Mouse (Mus musculus): Measurements from ENCODE around the gene Tmem185a. TPM values are rescaled to one million over a fixed set of nuclear protein-coding genes. Genes with fewer than 3 reads are reported as not detected.
"Not testable (repeated sequence)": the region's sequence is repeated elsewhere in the genome, so short reads cannot be mapped to it uniquely, and the experiment has no call there.

Gene Tmem185a
- total RNA-seq (2021): 10 to 100 TPM; 22.9 to 23.8 TPM

- peak; percentile 86 for DNase-seq
These were observed at the start of gene Tmem185a for GRCm38 (mm10) chrX:70476792-70477776. Gene Tmem185a, minus strand, starts transcription at chrX:70477180.

- DNase-seq: not testable (repeated sequence)
These were observed 37.4 kb upstream of the Tmem185a start for GRCm38 (mm10) chrX:70514413-70514812.

- DNase-seq: not testable (repeated sequence)
These were observed 10.3 kb upstream of the Tmem185a start for GRCm38 (mm10) chrX:70487328-70487727.

GRCm38 (mm10) chrX:70482154-70482553, 5.2 kb upstream of the Tmem185a start:
- DNase-seq: no peak

GRCm38 (mm10) chrX:70478701-70479100, 1.7 kb upstream of the Tmem185a start:
- DNase-seq: no peak

- no peak for DNase-seq
These were observed 1.7 kb downstream of the Tmem185a start for GRCm38 (mm10) chrX:70475215-70475765.

- no peak for DNase-seq
These were observed 10.1 kb downstream of the Tmem185a start for GRCm38 (mm10) chrX:70466897-70467296.

GRCm38 (mm10) chrX:70465489-70465888, 11.5 kb downstream of the Tmem185a start:
- no peak for DNase-seq

- no peak for DNase-seq
These were observed 13.4 kb downstream of the Tmem185a start for GRCm38 (mm10) chrX:70463621-70464020.

GRCm38 (mm10) chrX:70452359-70452758, 24.6 kb downstream of the Tmem185a start:
- not testable (repeated sequence) for DNase-seq

- DNase-seq: not testable (repeated sequence)
These were observed 51.5 kb downstream of the Tmem185a start for GRCm38 (mm10) chrX:70425473-70425872.

Other genes starting within 250 kb of the Tmem185a start
- gene Ids, start 112.1 kb downstream of the Tmem185a start, total RNA-seq (2021): 10 to 100 TPM; 14.8 to 16.3 TPM
- gene 1110012L19Rik, start 91.3 kb downstream of the Tmem185a start, total RNA-seq (2021): 10 to 100 TPM; 11.1 to 13.2 TPM